In the genomic region with DNA sequence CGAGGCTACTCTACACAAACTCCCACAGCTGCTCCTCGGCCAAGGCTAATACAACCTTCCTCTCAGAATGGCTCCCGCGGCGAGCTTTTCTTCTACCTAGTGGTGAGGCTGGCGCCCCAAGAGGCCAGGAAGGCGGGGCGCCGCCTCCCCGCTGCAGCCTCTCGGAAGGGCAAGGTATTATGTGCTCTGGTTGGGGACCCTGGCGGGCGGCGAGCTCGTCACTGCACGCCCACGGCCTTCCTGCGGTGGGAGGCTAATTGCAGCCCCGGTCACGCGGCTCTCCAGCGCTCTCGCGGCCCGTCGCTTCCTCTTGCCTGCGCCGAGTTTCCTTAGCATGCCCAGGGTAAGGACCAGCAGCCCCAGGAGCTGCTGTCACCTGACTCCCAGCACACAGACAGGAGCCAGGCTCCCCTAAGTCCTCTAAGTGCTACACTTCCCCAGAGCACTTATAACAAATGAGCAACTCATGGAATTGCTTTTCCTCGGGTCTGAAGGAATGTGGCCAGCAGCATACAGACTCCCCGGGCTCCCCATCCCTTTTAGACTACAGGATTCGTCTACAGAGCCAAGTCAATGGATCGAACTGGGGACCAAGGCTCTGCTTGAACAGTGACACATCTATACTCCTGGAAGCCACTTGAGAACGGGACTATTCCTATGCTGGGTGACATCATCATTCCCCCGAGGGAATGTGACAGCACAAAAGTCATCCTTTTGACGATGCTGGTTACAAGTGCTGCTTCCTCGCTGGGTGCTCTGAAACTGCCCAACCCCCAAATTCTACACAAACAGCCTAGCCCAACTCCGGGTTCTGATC, we compare ENCODE assay signal across 8 mouse cellular contexts. TPM values are rescaled to one million over a fixed set of nuclear protein-coding genes. Genes with fewer than 3 reads are reported as not detected.
DNase-seq lines count a peak whose midpoint lies in the region; ATAC-seq and TF ChIP-seq lines count a peak whose summit lies in the region.

No protein-coding gene starts in this region.

- no peaks in the 10 kb centered on the region for H3K27me3 ChIP-seq in ES-Bruce4 (ENCODE audit: control insufficient read depth, insufficient read depth, low read length, poor library complexity, severe bottlenecking)
- H3K27me3 ChIP-seq in forebrain, embryonic 16.5 days (replicated peaks; ENCODE audit: control insufficient read depth, insufficient read depth, low read length): no peaks in the 10 kb centered on the region
- no peaks in the 10 kb centered on the region for H3K27me3 ChIP-seq in hindbrain, embryonic 11.5 days (ENCODE audit: control insufficient read depth, insufficient read depth, low read length)

- peak overlapping the region; percentile 30; the same call in 1 of the 2 replicates for H3K9ac ChIP-seq in ES-Bruce4 (ENCODE audit: low read depth, poor library complexity, severe bottlenecking)
- peak overlapping the region; percentile 69 for H3K9ac ChIP-seq in forebrain, embryonic 16.5 days (replicated peaks; ENCODE audit: low read depth, low read length)
- peak overlapping the region; percentile 64 for H3K9ac ChIP-seq in hindbrain, embryonic 11.5 days (ENCODE audit: low read depth, low read length)

- TF ChIP-seq CTCF in ES-Bruce4 (IDR thresholded peaks at IDR 0.05; ENCODE audit: low read depth, low read length): no peak

- no peaks in the 10 kb centered on the region for H3K4me1 ChIP-seq in ES-Bruce4 (ENCODE audit: control insufficient read depth, insufficient read depth, low read length)
- H3K4me1 ChIP-seq in forebrain, embryonic 16.5 days (replicated peaks; ENCODE audit: control insufficient read depth, insufficient read depth, low read length): peaks cover 15% of the 10 kb centered on the region
- H3K4me1 ChIP-seq in hindbrain, embryonic 11.5 days (replicated peaks; ENCODE audit: control insufficient read depth, insufficient read depth, low read length): peaks cover 4% of the 10 kb centered on the region; the same call in 1 of the 2 replicates

- peak; percentile 7 for DNase-seq in c-Kit-positive CD71-positive TER-119-negative erythroid progenitor cells, embryonic 14.5 days (ENCODE audit: low read depth)
- DNase-seq in hindbrain, embryonic 11.5 days (ENCODE audit: low spot score): peak; percentile 74
- DNase-seq in layer of hippocampus, postnatal 25 days (ENCODE audit: extremely low spot score in 1 of 2, low spot score in 1 of 2): peak; percentile 42 to 43
- DNase-seq in lung, postnatal 36 days: peak; percentile 65
- DNase-seq in right cerebral cortex, adult 18-20 months: peak; percentile 65
- DNase-seq in urinary bladder, postnatal 14 days (ENCODE audit: low spot score): peak; percentile 48

- no peak for TF ChIP-seq EP300 in ES-Bruce4 (IDR thresholded peaks at IDR 0.05; ENCODE audit: insufficient read depth, low read depth, low read length)

- peaks cover 2% of the 10 kb centered on the region for H3K36me3 ChIP-seq in ES-Bruce4 (ENCODE audit: control insufficient read depth, insufficient read depth, low read length, poor library complexity, severe bottlenecking)
- peaks cover 14% of the 10 kb centered on the region for H3K36me3 ChIP-seq in forebrain, embryonic 16.5 days (ENCODE audit: control insufficient read depth, insufficient read depth)
- H3K36me3 ChIP-seq in hindbrain, embryonic 11.5 days (ENCODE audit: control insufficient read depth, insufficient read depth, low read length): no peaks in the 10 kb centered on the region

- peak overlapping the region; percentile 73 for H3K4me2 ChIP-seq in forebrain, embryonic 16.5 days (ENCODE audit: low read length)
- H3K4me2 ChIP-seq in hindbrain, embryonic 11.5 days (replicated peaks; ENCODE audit: low read depth, low read length): peak overlapping the region; percentile 75

- no peak for TF ChIP-seq POLR2A in ES-Bruce4 (IDR thresholded peaks at IDR 0.05; ENCODE audit: insufficient read depth, low read length)

- peak overlapping the region; percentile 27 for H3K4me3 ChIP-seq in ES-Bruce4 (ENCODE audit: low read depth, low read length)
- peak overlapping the region; percentile 43 for H3K4me3 ChIP-seq in forebrain, embryonic 16.5 days (replicated peaks; ENCODE audit: low read length)
- peak overlapping the region; percentile 33 for H3K4me3 ChIP-seq in hindbrain, embryonic 11.5 days (ENCODE audit: low read depth, low read length)

- H3K9me3 ChIP-seq in ES-Bruce4 (replicated peaks; ENCODE audit: control insufficient read depth, insufficient read depth, low read length, poor library complexity, severe bottlenecking): no peaks in the 10 kb centered on the region
- no peaks in the 10 kb centered on the region for H3K9me3 ChIP-seq in forebrain, embryonic 16.5 days (ENCODE audit: control insufficient read depth, low read length)
- no peaks in the 10 kb centered on the region for H3K9me3 ChIP-seq in hindbrain, embryonic 11.5 days (ENCODE audit: control insufficient read depth, low read length)

- 2% methylated on average over 37 of the region's 37 CpGs for WGBS in forebrain, embryonic 16.5 days
- whole genome bisulfite sequencing in hindbrain, embryonic 11.5 days: 4% methylated on average over 37 of the region's 37 CpGs

- H3K27ac ChIP-seq in ES-Bruce4 (ENCODE audit: insufficient read depth, low read length): no peak overlapping the region
- H3K27ac ChIP-seq in forebrain, embryonic 16.5 days (ENCODE audit: low read length): peak overlapping the region; percentile 41
- no peak overlapping the region for H3K27ac ChIP-seq in hindbrain, embryonic 11.5 days (ENCODE audit: low read depth, low read length)

- peak; percentile 77 for ATAC-seq in forebrain, embryonic 16.5 days
- peak; percentile 70 for ATAC-seq in hindbrain, embryonic 11.5 days (ENCODE audit: low FRiP score)

RNA-seq across cellular contexts. Expression of a gene that starts 19.5 kb away (rescaled TPM):
- not detected in 2 replicates for polyA plus RNA-seq in ES-Bruce4 (2011; ENCODE audit: insufficient read depth, insufficient read length, low read depth, missing spikeins)
- polyA plus RNA-seq in forebrain, embryonic 16.5 days (2015; fragmentation: Nextera tagmentation; extraction: Ambion mirVana): not detected in 2 replicates
- not detected in 2 replicates for polyA plus RNA-seq in hindbrain, embryonic 11.5 days (2014; fragmentation: Nextera tagmentation; extraction: Ambion mirVana)
- total RNA-seq in layer of hippocampus, postnatal 25 days (2021): not detected

RNA-seq across cellular contexts. Expression of a gene that starts 19.6 kb away (rescaled TPM):
- 0.49 TPM in 1 of 2 replicates, not detected in the other for polyA plus RNA-seq in ES-Bruce4 (2011; ENCODE audit: insufficient read depth, insufficient read length, low read depth, missing spikeins)
- 17.7 and 18.2 TPM in 2 replicates for polyA plus RNA-seq in forebrain, embryonic 16.5 days (2015; fragmentation: Nextera tagmentation; extraction: Ambion mirVana)
- 3.3 and 5.7 TPM in 2 replicates for polyA plus RNA-seq in hindbrain, embryonic 11.5 days (2014; fragmentation: Nextera tagmentation; extraction: Ambion mirVana)
- total RNA-seq in layer of hippocampus, postnatal 25 days (2021): 10 to 100 TPM; 52.7 to 63.8 TPM

RNA-seq across cellular contexts. Expression of a gene that starts 34.0 kb away (rescaled TPM):
- 31.3 and 35.7 TPM in 2 replicates for polyA plus RNA-seq in ES-Bruce4 (2011; ENCODE audit: insufficient read depth, insufficient read length, low read depth, missing spikeins)
- polyA plus RNA-seq in forebrain, embryonic 16.5 days (2015; fragmentation: Nextera tagmentation; extraction: Ambion mirVana): 55.1 and 57.4 TPM in 2 replicates
- 51.9 and 53.4 TPM in 2 replicates for polyA plus RNA-seq in hindbrain, embryonic 11.5 days (2014; fragmentation: Nextera tagmentation; extraction: Ambion mirVana)
- total RNA-seq in layer of hippocampus, postnatal 25 days (2021): 10 to 100 TPM; 21.5 to 28.5 TPM

Comparison
In these comparisons a context has a peak if more than half of its experiments do, and no peak if none do; other contexts are left out.
1. DNase-seq: peak in every context shown above with its lines; median percentile 74 in hindbrain, embryonic 11.5 days; 65 in lung, postnatal 36 days; 65 in right cerebral cortex, adult 18-20 months; 48 in urinary bladder, postnatal 14 days; 42 in layer of hippocampus, postnatal 25 days; 7 in c-Kit-positive CD71-positive TER-119-negative erythroid progenitor cells, embryonic 14.5 days.